Mouse (Mus musculus) hindbrain, embryonic 11.5 days (tissue): ENCODE data around the gene Qk. TPM values are rescaled to one million over a fixed set of nuclear protein-coding genes. Genes with fewer than 3 reads are reported as not detected.

Experiments used
- ATAC-seq: fragments of 200-750 bp; cut with Nextera tagmentation; 2 replicates; pipeline ENCODE4 v1.8.0; 2017; ENCODE audit warnings: mild to moderate bottlenecking, moderate TSS enrichment, moderate library complexity; ENCODE audit not compliant: low FRiP score
- DNase-seq: peaks from one replicate; pipeline ENCODE4 v3.0.0-alpha.2; 2015; ENCODE audit warnings: low spot score
- H3K27ac ChIP-seq: fragments of 300-500 bp; sonication (generic); 2 replicates; pipeline ENCODE4 v1.5.1; 2014; ENCODE audit warnings: mild to moderate bottlenecking, low read depth, low read length
- H3K27me3 ChIP-seq: fragments of 300-500 bp; sonication (generic); 2 replicates; pipeline ENCODE4 v1.6.1; 2014; ENCODE audit warnings: mild to moderate bottlenecking, low read length, moderate library complexity, mixed read lengths; ENCODE audit not compliant: control insufficient read depth, insufficient read depth
- H3K36me3 ChIP-seq: fragments of 300-500 bp; sonication (generic); 2 replicates; pipeline ENCODE4 v1.6.1; 2014; ENCODE audit warnings: mild to moderate bottlenecking, low read length, moderate library complexity, mixed read lengths; ENCODE audit not compliant: control insufficient read depth, insufficient read depth
- H3K4me1 ChIP-seq: fragments of 300-500 bp; sonication (generic); replicated peaks from 2 replicates; pipeline ENCODE4 v1.6.1; 2014; ENCODE audit warnings: low read length, mixed read lengths; ENCODE audit not compliant: control insufficient read depth, insufficient read depth
- H3K4me2 ChIP-seq: fragments of 300-500 bp; sonication (generic); replicated peaks from 2 replicates; pipeline ENCODE4 v1.6.1; 2014; ENCODE audit warnings: mild to moderate bottlenecking, low read depth, low read length
- H3K4me3 ChIP-seq: fragments of 300-500 bp; sonication (generic); 2 replicates; pipeline ENCODE4 v1.5.1; 2014; ENCODE audit warnings: low read depth, low read length
- H3K9ac ChIP-seq: fragments of 300-500 bp; sonication (generic); 2 replicates; pipeline ENCODE4 v1.6.1; 2014; ENCODE audit warnings: low read depth, low read length
- H3K9me3 ChIP-seq: fragments of 300-500 bp; sonication (generic); 2 replicates; pipeline ENCODE4 v1.6.1; 2016; ENCODE audit warnings: low read length; ENCODE audit not compliant: control insufficient read depth
- WGBS: fragments of 180-500 bp; shearing (Covaris S2); extraction: QIAGEN DNeasy Blood & Tissue Kit; methylation state at CpG from one replicate; pipeline ENCODE4 v1.1.7; 2014; 5-methylcytosine and 5-hydroxymethylcytosine counted together
- polyA plus RNA-seq: library from polyadenylated mRNA; unstranded; fragments of >200 nt; fragmentation: Nextera tagmentation; extraction: Ambion mirVana; gene quantifications from 2 replicates; pipeline ENCODE4 v1.2.1, GENCODE M21; 2014

Qk gene
- polyA plus RNA-seq, 1 experiment from 2014 or later = 76.5 TPM

- 79% methylated on average over 4 of the region's 4 CpGs for WGBS
- Histone ChIP-seq H3K4me3 (no peak overlapping the region), H3K27ac (no peak overlapping the region), H3K4me1 (no peaks in the 10 kb centered on the region), H3K27me3 (no peaks in the 10 kb centered on the region), H3K4me2 (no peak overlapping the region), H3K36me3 (no peaks in the 10 kb centered on the region), H3K9ac (no peak overlapping the region), H3K9me3 (no peaks in the 10 kb centered on the region)
- no peak for DNase-seq
- no peak for ATAC-seq
These were observed 68.2 kb downstream of the Qk start for GRCm38 (mm10) chr17:10251252-10251958.

GRCm38 (mm10) chr17:10240081-10240480, 79.6 kb downstream of the Qk start:
- no peaks in the 10 kb centered on the region for H3K36me3 ChIP-seq
- H3K9ac ChIP-seq = no peak overlapping the region
- H3K4me2 ChIP-seq = no peak overlapping the region
- no peak for DNase-seq
- no peaks in the 10 kb centered on the region for H3K27me3 ChIP-seq
- peaks cover 3% of the 10 kb centered on the region; the same call in 1 of the 2 replicates for H3K4me1 ChIP-seq
- WGBS = 95% methylated on average over 1 of the region's 1 CpGs
- ATAC-seq = no peak
- no peak overlapping the region for H3K27ac ChIP-seq
- no peaks in the 10 kb centered on the region for H3K9me3 ChIP-seq
- no peak overlapping the region for H3K4me3 ChIP-seq

- no peak overlapping the region for H3K27ac ChIP-seq
- no peak overlapping the region for H3K4me2 ChIP-seq
- DNase-seq (no peak), ATAC-seq (no peak)
- no peak overlapping the region for H3K4me3 ChIP-seq
- no peaks in the 10 kb centered on the region for H3K36me3 ChIP-seq
- H3K9ac ChIP-seq = no peak overlapping the region
- no peaks in the 10 kb centered on the region for H3K27me3 ChIP-seq
- H3K9me3 ChIP-seq = no peaks in the 10 kb centered on the region
- WGBS = 91% methylated on average over 2 of the region's 2 CpGs
- H3K4me1 ChIP-seq = no peaks in the 10 kb centered on the region
These were observed 83.1 kb downstream of the Qk start for GRCm38 (mm10) chr17:10236595-10236994.

- WGBS = 98% methylated on average over 3 of the region's 3 CpGs
- ATAC-seq = no peak
These were observed 87.2 kb downstream of the Qk start for GRCm38 (mm10) chr17:10232406-10232805.

GRCm38 (mm10) chr17:10227798-10228538, 91.7 kb downstream of the Qk start:
- WGBS = 55% methylated on average over 3 of the region's 3 CpGs
- Histone ChIP-seq H3K4me2 (no peak overlapping the region), H3K4me3 (no peak overlapping the region), H3K27ac (no peak overlapping the region), H3K9ac (no peak overlapping the region), H3K4me1 (no peaks in the 10 kb centered on the region), H3K36me3 (no peaks in the 10 kb centered on the region), H3K9me3 (no peaks in the 10 kb centered on the region), H3K27me3 (no peaks in the 10 kb centered on the region)
- ATAC-seq (no peak), DNase-seq (no peak)

More at GRCm38 (mm10) chr17:10232406-10232805, 87.2 kb downstream of the Qk start:
- no peaks in the 10 kb centered on the region for H3K27me3 ChIP-seq
- no peak overlapping the region for H3K9ac ChIP-seq
- H3K4me2 ChIP-seq = no peak overlapping the region
- DNase-seq = no peak
- H3K36me3 ChIP-seq = no peaks in the 10 kb centered on the region
- no peaks in the 10 kb centered on the region for H3K9me3 ChIP-seq
- H3K27ac ChIP-seq = no peak overlapping the region
- H3K4me1 ChIP-seq = no peaks in the 10 kb centered on the region
- H3K4me3 ChIP-seq = no peak overlapping the region

- Histone ChIP-seq H3K9me3 (no peaks in the 10 kb centered on the region), H3K36me3 (no peaks in the 10 kb centered on the region), H3K27me3 (no peaks in the 10 kb centered on the region), H3K4me2 (no peak overlapping the region), H3K27ac (no peak overlapping the region), H3K4me1 (no peaks in the 10 kb centered on the region), H3K9ac (no peak overlapping the region), H3K4me3 (no peak overlapping the region)
- DNase-seq (no peak), ATAC-seq (no peak)
- 90% methylated on average over 5 of the region's 5 CpGs for WGBS
These were observed 103.5 kb downstream of the Qk start for GRCm38 (mm10) chr17:10216164-10216563.

GRCm38 (mm10) chr17:10209154-10209777, 110.4 kb downstream of the Qk start:
- WGBS = 9% methylated on average over 12 of the region's 12 CpGs
- ATAC-seq (peak; percentile 66; the same call in 1 of the 2 replicates), DNase-seq (no peak)
- H3K36me3 ChIP-seq = no peaks in the 10 kb centered on the region
- no peaks in the 10 kb centered on the region for H3K27me3 ChIP-seq
- no peak overlapping the region for H3K4me2 ChIP-seq
- H3K9me3 ChIP-seq = no peaks in the 10 kb centered on the region
- no peak overlapping the region for H3K4me3 ChIP-seq
- no peak overlapping the region for H3K9ac ChIP-seq
- H3K4me1 ChIP-seq = no peaks in the 10 kb centered on the region; the same call in 1 of the 2 replicates
- no peak overlapping the region for H3K27ac ChIP-seq

- Histone ChIP-seq H3K36me3 (no peaks in the 10 kb centered on the region), H3K4me1 (no peaks in the 10 kb centered on the region), H3K4me2 (no peak overlapping the region), H3K9me3 (no peaks in the 10 kb centered on the region), H3K4me3 (no peak overlapping the region), H3K27ac (no peak overlapping the region), H3K27me3 (no peaks in the 10 kb centered on the region), H3K9ac (no peak overlapping the region)
- no peak for DNase-seq
- 98% methylated on average over 2 of the region's 2 CpGs for WGBS
- no peak for ATAC-seq
These were observed 121.0 kb downstream of the Qk start for GRCm38 (mm10) chr17:10198662-10199061.
